Mouse (Mus musculus) forebrain, embryonic 14.5 days (tissue): ENCODE measurements around the gene Ddhd1. TPM values are rescaled to one million over a fixed set of nuclear protein-coding genes. Genes with fewer than 3 reads are reported as not detected.

Source experiments
- microRNA-seq: library from miRNA; unstranded; fragments of <30 nt; microRNA quantifications from one replicate; pipeline ENCODE4, GENCODE M21; 2016
- polyA plus RNA-seq: library from polyadenylated mRNA; unstranded; fragments of >200 nt; fragmentation: Nextera tagmentation; extraction: Ambion mirVana; gene quantifications from 2 replicates; pipeline ENCODE4 v1.2.1, GENCODE M21; 2014

The Ddhd1 gene
- polyA plus RNA-seq, 1 experiment from 2014 or later: 15.5 TPM

Small RNAs within 50 kb of the gene (microRNA-seq; reads per million reads assigned to microRNA genes)
- gene Mir5131: 0.53 reads per million

Other genes starting within 250 kb of the Ddhd1 start
- 55.4 and 68.4 TPM in 2 replicates for gene Fermt2, start 128.0 kb downstream of the Ddhd1 start, polyA plus RNA-seq